Comparison of ENCODE assay signal across 9 mouse cellular contexts in genomic region chr6:126560036-126560435, GRCm38 (mm10). TPM values are rescaled to one million over a fixed set of nuclear protein-coding genes. Genes with fewer than 3 reads are reported as not detected.
DNase-seq lines count a peak whose midpoint lies in the region; ATAC-seq and TF ChIP-seq lines count a peak whose summit lies in the region.
"Had no signal": no experiment of that assay in that cellular context is flagged by ENCODE, and none has a peak within 500 bp of the region (broad histone marks: within the 10 kb centered on the region; RNA-seq: fewer than 3 reads in every experiment).

No protein-coding gene starts in this region.

- peaks cover 13% of the 10 kb centered on the region for H3K4me1 ChIP-seq in embryonic facial prominence, embryonic 12.5 days
- peaks cover 6% of the 10 kb centered on the region; the same call in 1 of the 2 replicates for H3K4me1 ChIP-seq in forebrain, embryonic 16.5 days (replicated peaks; ENCODE audit: control insufficient read depth, insufficient read depth, low read length)
- H3K4me1 ChIP-seq in midbrain, postnatal 0 days (ENCODE audit: insufficient read depth, low read length), result no peaks in the 10 kb centered on the region

- no peaks in the 10 kb centered on the region for H3K27me3 ChIP-seq in embryonic facial prominence, embryonic 12.5 days
- H3K27me3 ChIP-seq in forebrain, embryonic 16.5 days (replicated peaks; ENCODE audit: control insufficient read depth, insufficient read depth, low read length), result no peaks in the 10 kb centered on the region
- no peaks in the 10 kb centered on the region for H3K27me3 ChIP-seq in midbrain, postnatal 0 days (ENCODE audit: insufficient read depth, low read length)

- H3K4me2 ChIP-seq in embryonic facial prominence, embryonic 12.5 days (replicated peaks), result no peak overlapping the region
- H3K4me2 ChIP-seq in forebrain, embryonic 16.5 days (ENCODE audit: low read length), result no peak overlapping the region
- no peak overlapping the region for H3K4me2 ChIP-seq in midbrain, postnatal 0 days (ENCODE audit: low read depth, low read length, poor library complexity, severe bottlenecking)

- H3K9me3 ChIP-seq in embryonic facial prominence, embryonic 12.5 days, result no peaks in the 10 kb centered on the region
- no peaks in the 10 kb centered on the region for H3K9me3 ChIP-seq in forebrain, embryonic 16.5 days (ENCODE audit: control insufficient read depth, low read length)
- no peaks in the 10 kb centered on the region for H3K9me3 ChIP-seq in midbrain, postnatal 0 days (ENCODE audit: low read length)

- H3K36me3 ChIP-seq in embryonic facial prominence, embryonic 12.5 days, result no peaks in the 10 kb centered on the region
- no peaks in the 10 kb centered on the region for H3K36me3 ChIP-seq in forebrain, embryonic 16.5 days (ENCODE audit: control insufficient read depth, insufficient read depth)
- H3K36me3 ChIP-seq in midbrain, postnatal 0 days (ENCODE audit: insufficient read depth, low read length), result no peaks in the 10 kb centered on the region

- no peak for TF ChIP-seq CTCF in midbrain, postnatal 0 days (IDR thresholded peaks at IDR 0.05)

- H3K9ac ChIP-seq in embryonic facial prominence, embryonic 12.5 days, result no peak overlapping the region
- H3K9ac ChIP-seq in forebrain, embryonic 16.5 days (replicated peaks; ENCODE audit: low read depth, low read length), result no peak overlapping the region
- no peak overlapping the region for H3K9ac ChIP-seq in midbrain, postnatal 0 days (replicated peaks; ENCODE audit: low read length, poor library complexity, severe bottlenecking)

- ATAC-seq in embryonic facial prominence, embryonic 12.5 days (ENCODE audit: insufficient number of reproducible peaks, insufficient read depth, low FRiP score, low TSS enrichment), result no peak
- peak; percentile 49 for ATAC-seq in forebrain, embryonic 16.5 days
- ATAC-seq in midbrain, postnatal 0 days (ENCODE audit: low FRiP score), result no peak

- no peak overlapping the region for H3K4me3 ChIP-seq in embryonic facial prominence, embryonic 12.5 days
- no peak overlapping the region for H3K4me3 ChIP-seq in forebrain, embryonic 16.5 days (replicated peaks; ENCODE audit: low read length)
- no peak overlapping the region for H3K4me3 ChIP-seq in midbrain, postnatal 0 days (ENCODE audit: low read depth, low read length)

- peak overlapping the region; percentile 27; the same call in 1 of the 2 replicates for H3K27ac ChIP-seq in embryonic facial prominence, embryonic 12.5 days
- H3K27ac ChIP-seq in forebrain, embryonic 16.5 days (ENCODE audit: low read length), result no peak overlapping the region
- H3K27ac ChIP-seq in midbrain, postnatal 0 days (ENCODE audit: low read depth, low read length), result peak overlapping the region; percentile 47
- H3K27ac ChIP-seq: macrophage had no signal

- 31% methylated on average over 8 of the region's 8 CpGs for WGBS in embryonic facial prominence, embryonic 12.5 days
- WGBS in forebrain, embryonic 16.5 days, result 9% methylated on average over 8 of the region's 8 CpGs
- 19% methylated on average over 8 of the region's 8 CpGs for WGBS in midbrain, postnatal 0 days

- peak; percentile 30 for DNase-seq in kidney, postnatal 14 days
- DNase-seq in kidney, adult 9 months, result no peak
- peak; percentile 57 for DNase-seq in midbrain, postnatal 0 days (ENCODE audit: low spot score)
- DNase-seq in right cerebral cortex, postnatal 14 days, result no peak
- DNase-seq in thymus, postnatal 0 days (ENCODE audit: low spot score), result no peak
- DNase-seq: thymus, adult 18-20 months had no signal

RNA-seq across cellular contexts. Expression of gene Kcna5, which starts 24.8 kb away (rescaled TPM):
- polyA plus RNA-seq in embryonic facial prominence, embryonic 12.5 days (2016; fragmentation: Nextera tagmentation; extraction: Ambion mirVana), result 4.3 and 5.7 TPM in 2 replicates
- polyA plus RNA-seq in forebrain, embryonic 16.5 days (2015; fragmentation: Nextera tagmentation; extraction: Ambion mirVana), result 2.2 and 2.4 TPM in 2 replicates
- total RNA-seq in midbrain, postnatal 0 days (2014; rRNA removed), result 4.9 and 5.3 TPM in 2 replicates
- polyA plus RNA-seq in midbrain, postnatal 0 days (2015; fragmentation: Nextera tagmentation; extraction: Ambion mirVana), result 3.8 and 4.9 TPM in 2 replicates
- 0.36 and 0.48 TPM in 2 replicates for polyA plus RNA-seq in thymus, postnatal 0 days (2015; fragmentation: Nextera tagmentation; extraction: Ambion mirVana)
- polyA plus RNA-seq: macrophage had no signal

Comparison
In these comparisons a context has a peak if more than half of its experiments do, and no peak if none do; other contexts are left out.
1. DNase-seq: peak in kidney, postnatal 14 days (single experiment) and midbrain, postnatal 0 days (single experiment); none in kidney, adult 9 months (single experiment), right cerebral cortex, postnatal 14 days (single experiment) and thymus, postnatal 0 days (single experiment).